Mouse (Mus musculus): ENCODE results near the gene Setd1a. TPM values are rescaled to one million over a fixed set of nuclear protein-coding genes. Genes with fewer than 3 reads are reported as not detected.

Setd1a gene
- total and polyA plus RNA-seq, 3 experiments, result 9.2 to 55.9 TPM; not detected in 1

GRCm38 (mm10) chr7:127753158-127753557 lies 23.3 kb upstream of the Setd1a start:
- no peaks in the 10 kb centered on the region for H3K27me3 ChIP-seq (ENCODE audit: control insufficient read depth in 1 of 2, insufficient read depth in 2 of 2, low read length in 2 of 2)
- no peaks in the 10 kb centered on the region for H3K4me1 ChIP-seq (ENCODE audit: control insufficient read depth in 1 of 2, insufficient read depth in 2 of 2, low read length in 2 of 2)
- no peak overlapping the region for H3K9ac ChIP-seq (ENCODE audit: control insufficient read depth, low read depth, low read length, poor library complexity, severe bottlenecking)
- H3K79me2 ChIP-seq (ENCODE audit: control insufficient read depth, insufficient read depth, low read length, poor library complexity), result no peaks in the 10 kb centered on the region
- no peak overlapping the region for H3K27ac ChIP-seq (ENCODE audit: control insufficient read depth, low read depth, low read length)
- peaks cover 0 to 2% of the 10 kb centered on the region in 2 experiments; a peak in 1 of 4 replicates for H3K36me3 ChIP-seq (ENCODE audit: control insufficient read depth in 1 of 2, insufficient read depth in 2 of 2, low read length in 2 of 2)
- no peaks in the 10 kb centered on the region for H3K9me3 ChIP-seq (replicated peaks; ENCODE audit: insufficient read depth, low read length)
- no peak overlapping the region for H3K4me3 ChIP-seq (ENCODE audit: control insufficient read depth in 1 of 2, insufficient read depth in 1 of 2, low read depth in 2 of 2, low read length in 2 of 2)
- no peak for DNase-seq (ENCODE audit: low read depth, low spot score)
- TF ChIP-seq MAZ (IDR thresholded peaks at IDR 0.05; ENCODE audit: low read depth, low read length) (no peak), UBTF (IDR thresholded peaks at IDR 0.05; ENCODE audit: borderline replicate concordance, insufficient read depth, low read depth, low read length) (no peak), GATA1 (IDR thresholded peaks at IDR 0.05; ENCODE audit: low read depth, low read length) (no peak), MEF2A (IDR thresholded peaks at IDR 0.05; ENCODE audit: extremely low read depth, insufficient replicate concordance, low read depth, low read length, poor library complexity, severe bottlenecking) (no peak), ETS1 (IDR thresholded peaks at IDR 0.05; ENCODE audit: low read depth, low read length) (no peak), ZNF384 (IDR thresholded peaks at IDR 0.05; ENCODE audit: low read depth, low read length) (no peak), POLR2AphosphoS5 (IDR thresholded peaks at IDR 0.05; ENCODE audit: borderline replicate concordance, low read depth, low read length) (no peak), SMC3 (IDR thresholded peaks at IDR 0.05; ENCODE audit: low read depth, low read length) (no peak), KAT2A (conservative IDR thresholded peaks at IDR 0.05; ENCODE audit: low read depth, low read length) (no peak), E2F4 (IDR thresholded peaks at IDR 0.05; ENCODE audit: borderline replicate concordance, low read depth, low read length) (no peak), EP300 (IDR thresholded peaks at IDR 0.05; ENCODE audit: low read depth in 1 of 2, low read length in 2 of 2) (no peak), CHD1 (IDR thresholded peaks at IDR 0.05; ENCODE audit: low read depth, low read length) (no peak), MYC (IDR thresholded peaks at IDR 0.05; ENCODE audit: low read depth, low read length) (no peak), ZKSCAN1 (IDR thresholded peaks at IDR 0.05; ENCODE audit: low read depth, low read length) (no peak), MXI1 (IDR thresholded peaks at IDR 0.05; ENCODE audit: low read depth, low read length) (no peak), HCFC1 (IDR thresholded peaks at IDR 0.05; ENCODE audit: low read depth, low read length) (no peak), RCOR1 (IDR thresholded peaks at IDR 0.05; ENCODE audit: low read depth, low read length) (no peak), NELFE (IDR thresholded peaks at IDR 0.05; ENCODE audit: low read depth, low read length) (no peak)

- H3K36me3 ChIP-seq (ENCODE audit: control insufficient read depth in 1 of 2, insufficient read depth in 2 of 2, low read length in 2 of 2), result peaks cover 0 to 2% of the 10 kb centered on the region in 2 experiments; a peak in 1 of 4 replicates
- TF ChIP-seq ZKSCAN1 (IDR thresholded peaks at IDR 0.05; ENCODE audit: low read depth, low read length) (no peak), TBP (IDR thresholded peaks at IDR 0.05; ENCODE audit: low read depth, low read length) (no peak), SMC3 (IDR thresholded peaks at IDR 0.05; ENCODE audit: low read depth, low read length) (no peak), USF2 (IDR thresholded peaks at IDR 0.05; ENCODE audit: borderline replicate concordance in 1 of 2, insufficient read depth in 1 of 2, low read depth in 1 of 2, low read length in 2 of 2) (no peak), MAFK (IDR thresholded peaks at IDR 0.05; ENCODE audit: borderline replicate concordance, low read depth, low read length) (no peak), ZC3H11A (IDR thresholded peaks at IDR 0.05; ENCODE audit: low read depth, low read length) (no peak), USF1 (IDR thresholded peaks at IDR 0.05; ENCODE audit: low read depth, low read length) (no peak), POLR2AphosphoS2 (IDR thresholded peaks at IDR 0.05; ENCODE audit: low read length) (no peak), RAD21 (IDR thresholded peaks at IDR 0.05; ENCODE audit: low read depth, low read length) (no peak), HCFC1 (IDR thresholded peaks at IDR 0.05; ENCODE audit: low read depth, low read length) (no peak), MYB (IDR thresholded peaks at IDR 0.05; ENCODE audit: low read depth, low read length) (no peak), RCOR1 (IDR thresholded peaks at IDR 0.05; ENCODE audit: low read depth, low read length) (no peak), UBTF (IDR thresholded peaks at IDR 0.05; ENCODE audit: borderline replicate concordance, insufficient read depth, low read depth, low read length) (no peak)
Observed at GRCm38 (mm10) chr7:127753741-127754140, 22.7 kb upstream of the Setd1a start.

More at GRCm38 (mm10) chr7:127753741-127754140, 22.7 kb upstream of the Setd1a start:
- DNase-seq (ENCODE audit: low read depth, low spot score), result no peak
- no peaks in the 10 kb centered on the region for H3K27me3 ChIP-seq (ENCODE audit: control insufficient read depth in 1 of 2, insufficient read depth in 2 of 2, low read length in 2 of 2)
- H3K9ac ChIP-seq (ENCODE audit: control insufficient read depth, low read depth, low read length, poor library complexity, severe bottlenecking), result no peak overlapping the region
- no peaks in the 10 kb centered on the region for H3K4me1 ChIP-seq (ENCODE audit: control insufficient read depth in 1 of 2, insufficient read depth in 2 of 2, low read length in 2 of 2)
- no peak overlapping the region for H3K4me3 ChIP-seq (ENCODE audit: control insufficient read depth in 1 of 2, insufficient read depth in 1 of 2, low read depth in 2 of 2, low read length in 2 of 2)
- no peaks in the 10 kb centered on the region for H3K9me3 ChIP-seq (replicated peaks; ENCODE audit: insufficient read depth, low read length)
- H3K79me2 ChIP-seq (ENCODE audit: control insufficient read depth, insufficient read depth, low read length, poor library complexity), result no peaks in the 10 kb centered on the region
- no peak overlapping the region for H3K27ac ChIP-seq (ENCODE audit: control insufficient read depth, low read depth, low read length)
